Mouse (Mus musculus) myocyte (in vitro differentiated cells): ENCODE results near the gene Lrp1.
A peak's percentile ranks its signal among the peaks of the same experiment; 100 is the strongest.

ENCODE experiments used
- E2F4 ChIP-seq: IDR thresholded peaks from one replicate; pipeline ENCODE4 v1.6.1; 2011; ENCODE audit warnings: mild to moderate bottlenecking, control low read depth, moderate library complexity; ENCODE audit not compliant: insufficient read depth
- MAX ChIP-seq: IDR thresholded peaks from one replicate; pipeline ENCODE4 v1.6.1; 2011; ENCODE audit warnings: low read depth, mild to moderate bottlenecking, control low read depth
- MYOG ChIP-seq, 3 experiments: IDR thresholded peaks; one replicate each; pipeline ENCODE4 v1.6.1; 2011; ENCODE audit warnings: control low read depth in 2 of 3, low read depth in 2 of 3, mild to moderate bottlenecking in 2 of 3; ENCODE audit not compliant: insufficient read length in 2 of 3, control insufficient read depth in 1 of 3, insufficient read depth in 1 of 3
- POLR2A ChIP-seq: IDR thresholded peaks from one replicate; pipeline ENCODE4 v1.6.1; 2011; ENCODE audit warnings: low read depth, mild to moderate bottlenecking, control low read depth, moderate library complexity; ENCODE audit not compliant: insufficient read length
- POLR2AphosphoS2 ChIP-seq: IDR thresholded peaks from one replicate; pipeline ENCODE4 v1.6.1; 2011; ENCODE audit warnings: low read depth, control low read depth; ENCODE audit not compliant: insufficient read length
- SRF ChIP-seq: IDR thresholded peaks from one replicate; pipeline ENCODE4 v1.6.1; 2011; ENCODE audit warnings: low read depth; ENCODE audit not compliant: control insufficient read depth, insufficient read length
- TCF3 ChIP-seq: IDR thresholded peaks from one replicate; pipeline ENCODE4 v1.6.1; 2011; ENCODE audit warnings: low read depth, control low read depth; ENCODE audit not compliant: insufficient read length

GRCm38 (mm10) chr10:127519903-127520713 is 100.8 kb downstream of the Lrp1 start:
- peak; percentile 11 for TF ChIP-seq POLR2A
- TF ChIP-seq E2F4: no peak
- TF ChIP-seq TCF3: no peak
- TF ChIP-seq MAX: no peak
- TF ChIP-seq POLR2AphosphoS2: no peak
- TF ChIP-seq MYOG (IDR thresholded peaks at IDR 0.05; ENCODE audit: control insufficient read depth in 1 of 3, insufficient read depth in 1 of 3, insufficient read length in 2 of 3, low read depth in 2 of 3): no peak
- TF ChIP-seq SRF: no peak
